Comparison of ENCODE assay signal across 10 mouse cellular contexts in the genomic region with DNA sequence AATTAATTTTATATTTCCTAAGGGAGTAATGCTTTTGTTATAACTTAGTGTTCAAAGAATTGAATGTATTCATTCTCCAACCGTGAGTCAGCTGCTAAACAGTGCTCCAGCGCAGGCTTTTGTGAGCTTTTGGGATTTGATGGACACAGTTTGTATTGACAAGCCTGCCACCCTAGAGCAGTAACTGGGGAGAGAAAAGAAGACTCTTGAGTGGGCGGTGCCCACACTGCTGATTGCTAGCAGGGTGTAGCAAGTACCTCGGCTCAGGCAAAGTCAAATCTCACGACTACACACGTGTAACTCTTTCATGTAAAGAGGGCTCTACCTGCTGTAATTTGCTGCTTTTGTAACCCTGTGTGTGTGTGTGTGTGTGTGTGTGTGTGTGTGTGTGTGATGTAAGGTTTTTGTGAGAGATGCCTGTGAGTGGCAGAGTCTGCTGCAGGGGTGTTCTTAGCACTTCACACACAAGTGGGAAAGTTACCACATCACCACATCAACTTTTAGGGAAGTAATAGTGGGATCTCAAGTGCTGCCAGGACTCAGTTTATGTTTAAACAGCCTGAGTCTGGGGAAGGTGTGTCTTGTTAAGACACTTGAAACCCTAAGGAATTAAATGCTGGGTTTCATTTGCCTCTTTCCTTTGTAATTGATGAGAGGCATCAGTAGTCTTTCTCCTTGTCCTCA. TPM values are rescaled to one million over a fixed set of nuclear protein-coding genes. Genes with fewer than 3 reads are reported as not detected.
DNase-seq lines count a peak whose midpoint lies in the region; ATAC-seq and TF ChIP-seq lines count a peak whose summit lies in the region.
"Had no signal": no experiment of that assay in that cellular context is flagged by ENCODE, and none has a peak within 500 bp of the region (broad histone marks: within the 10 kb centered on the region; RNA-seq: fewer than 3 reads in every experiment).

No protein-coding gene starts in this region.

- H3K4me3 ChIP-seq in gastrocnemius, adult 2 months = peak overlapping the region; percentile 42
- no peak overlapping the region for H3K4me3 ChIP-seq in embryonic fibroblast, embryonic 13.5 days (ENCODE audit: insufficient read depth, low read length)
- no peak overlapping the region for H3K4me3 ChIP-seq in kidney, embryonic 16.5 days (ENCODE audit: low read length)
- no peak overlapping the region; the same call in 1 of the 2 replicates for H3K4me3 ChIP-seq in midbrain, embryonic 14.5 days (replicated peaks; ENCODE audit: low read depth, low read length)
- H3K4me3 ChIP-seq: embryonic facial prominence, embryonic 15.5 days; megakaryocyte, embryonic 14.5 days had no signal

- peaks cover 2% of the 10 kb centered on the region; the same call in 1 of the 2 replicates for H3K9me3 ChIP-seq in kidney, embryonic 16.5 days (ENCODE audit: low read length)
- H3K9me3 ChIP-seq in midbrain, embryonic 14.5 days (ENCODE audit: control insufficient read depth, low read length) = no peaks in the 10 kb centered on the region
- H3K9me3 ChIP-seq: embryonic facial prominence, embryonic 15.5 days; megakaryocyte, embryonic 14.5 days had no signal

- no peaks in the 10 kb centered on the region for H3K36me3 ChIP-seq in kidney, embryonic 16.5 days (ENCODE audit: insufficient read depth, low read length)
- no peaks in the 10 kb centered on the region for H3K36me3 ChIP-seq in midbrain, embryonic 14.5 days (ENCODE audit: control insufficient read depth, insufficient read depth, low read length)
- H3K36me3 ChIP-seq: embryonic facial prominence, embryonic 15.5 days had no signal

- no peak for TF ChIP-seq POLR2A in embryonic fibroblast, embryonic 13.5 days (IDR thresholded peaks at IDR 0.05; ENCODE audit: low read depth, low read length)

- TF ChIP-seq CTCF in gastrocnemius, adult 2 months (IDR thresholded peaks at IDR 0.05) = no peak
- no peak for TF ChIP-seq CTCF in embryonic fibroblast, embryonic 13.5 days (IDR thresholded peaks at IDR 0.05; ENCODE audit: borderline replicate concordance, insufficient read depth, low read length)

- no peak for ATAC-seq in kidney, embryonic 16.5 days (ENCODE audit: low FRiP score, low TSS enrichment)
- ATAC-seq in midbrain, embryonic 14.5 days (ENCODE audit: low FRiP score, low TSS enrichment) = no peak

- no peaks in the 10 kb centered on the region for H3K27me3 ChIP-seq in kidney, embryonic 16.5 days (ENCODE audit: insufficient read depth, low read length)
- H3K27me3 ChIP-seq in midbrain, embryonic 14.5 days (ENCODE audit: control insufficient read depth, insufficient read depth, low read length) = no peaks in the 10 kb centered on the region
- H3K27me3 ChIP-seq: embryonic facial prominence, embryonic 15.5 days; megakaryocyte, embryonic 14.5 days had no signal

- DNase-seq in gastrocnemius, adult 2 months = no peak
- no peak for DNase-seq in gastrocnemius, adult 8-10 months (ENCODE audit: low spot score in 2 of 2)
- peak; percentile 37 for DNase-seq in midbrain, embryonic 14.5 days
- no peak for DNase-seq in cerebellum, postnatal 25 days
- no peak for DNase-seq in left cerebral cortex, adult 8-10 months (ENCODE audit: low spot score in 2 of 2)
- no peak for DNase-seq in cerebellum, postnatal 36 days

- H3K9ac ChIP-seq in kidney, embryonic 16.5 days (replicated peaks; ENCODE audit: low read length) = 0 out of 2 replicates have a peak overlapping the region, but pooled peaks have one; percentile 4
- no peak overlapping the region for H3K9ac ChIP-seq in midbrain, embryonic 14.5 days (replicated peaks; ENCODE audit: low read length)
- H3K9ac ChIP-seq: embryonic facial prominence, embryonic 15.5 days had no signal

- H3K27ac ChIP-seq in gastrocnemius, adult 2 months = peak overlapping the region; percentile 57; the same call in 1 of the 2 replicates
- peak overlapping the region; percentile 68 for H3K27ac ChIP-seq in embryonic fibroblast, embryonic 13.5 days (ENCODE audit: insufficient read depth, low read length)
- H3K27ac ChIP-seq in kidney, embryonic 16.5 days (ENCODE audit: low read length) = peak overlapping the region; percentile 74; the same call in 1 of the 2 replicates
- H3K27ac ChIP-seq in midbrain, embryonic 14.5 days (replicated peaks; ENCODE audit: low read depth, low read length) = no peak overlapping the region

- H3K4me2 ChIP-seq in kidney, embryonic 16.5 days (replicated peaks; ENCODE audit: low read depth, low read length) = peak overlapping the region; percentile 35
- peak overlapping the region; percentile 70 for H3K4me2 ChIP-seq in midbrain, embryonic 14.5 days (ENCODE audit: low read length)
- H3K4me2 ChIP-seq: embryonic facial prominence, embryonic 15.5 days had no signal

- whole genome bisulfite sequencing in kidney, embryonic 16.5 days = 20% methylated on average over 6 of the region's 6 CpGs
- 6% methylated on average over 6 of the region's 6 CpGs for WGBS in midbrain, embryonic 14.5 days

- intact Hi-C loops in gastrocnemius, adult 2 months (cut with DNase I) = no loop called here

- H3K4me1 ChIP-seq in embryonic fibroblast, embryonic 13.5 days (ENCODE audit: control insufficient read depth, insufficient read depth, low read length) = peaks cover 14% of the 10 kb centered on the region
- H3K4me1 ChIP-seq in kidney, embryonic 16.5 days (ENCODE audit: insufficient read depth, low read length) = peaks cover 41% of the 10 kb centered on the region
- H3K4me1 ChIP-seq in midbrain, embryonic 14.5 days (ENCODE audit: control insufficient read depth, insufficient read depth, low read length) = peaks cover 33% of the 10 kb centered on the region

RNA-seq across cellular contexts. Expression of a gene that starts 2.8 kb away (rescaled TPM):
- 10 to 100 TPM; 87.2 to 92.8 TPM for total RNA-seq in gastrocnemius, adult 2 months (2021)
- 100 to 1,000 TPM; 101 to 121 (median 108) TPM for total RNA-seq in gastrocnemius, adult 8-10 months (2022)
- polyA plus RNA-seq in embryonic fibroblast, embryonic 13.5 days (2011; ENCODE audit: insufficient read length, low read depth, missing spikeins) = 36.7 and 40.9 TPM in 2 replicates
- 50.8 and 58.4 TPM in 2 replicates for polyA plus RNA-seq in kidney, embryonic 16.5 days (2015; fragmentation: Nextera tagmentation; extraction: Ambion mirVana)
- 94.2 and 94.6 TPM in 2 replicates for polyA plus RNA-seq in midbrain, embryonic 14.5 days (2014; fragmentation: Nextera tagmentation; extraction: Ambion mirVana)
- 10 to 100 TPM; 67.9 to 77.1 (median 72.1) TPM for total RNA-seq in left cerebral cortex, adult 8-10 months (2022)
